Mouse (Mus musculus) liver, embryonic 15.5 days (tissue): ENCODE measurements around the gene Pih1d2. TPM values are rescaled to one million over a fixed set of nuclear protein-coding genes. Genes with fewer than 3 reads are reported as not detected.

Experiments used
- ATAC-seq: fragments of 200-750 bp; cut with Nextera tagmentation; 2 replicates; pipeline ENCODE4 v1.8.0; 2017; ENCODE audit warnings: moderate number of reproducible peaks, mild to moderate bottlenecking, moderate library complexity; ENCODE audit not compliant: insufficient read depth
- H3K27ac ChIP-seq: fragments of 300-500 bp; sonication (generic); replicated peaks from 2 replicates; pipeline ENCODE4 v1.5.1; 2015; ENCODE audit warnings: mild to moderate bottlenecking, inconsistent platforms
- H3K27me3 ChIP-seq: fragments of 300-500 bp; sonication (generic); 2 replicates; pipeline ENCODE4 v1.6.1; 2015; ENCODE audit warnings: mild to moderate bottlenecking, inconsistent platforms
- H3K36me3 ChIP-seq: fragments of 300-500 bp; sonication (generic); replicated peaks from 2 replicates; pipeline ENCODE4 v1.6.1; 2015; ENCODE audit warnings: moderate library complexity, mild to moderate bottlenecking, inconsistent platforms
- H3K4me1 ChIP-seq: fragments of 300-500 bp; sonication (generic); replicated peaks from 2 replicates; pipeline ENCODE4 v1.6.1; 2015; ENCODE audit warnings: inconsistent platforms
- H3K4me2 ChIP-seq: fragments of 300-500 bp; sonication (generic); 2 replicates; pipeline ENCODE4 v1.6.1; 2015; ENCODE audit warnings: moderate library complexity, mild to moderate bottlenecking, inconsistent platforms
- H3K4me3 ChIP-seq: fragments of 300-500 bp; sonication (generic); replicated peaks from 2 replicates; pipeline ENCODE4 v1.5.1; 2015; ENCODE audit warnings: mild to moderate bottlenecking, inconsistent platforms
- H3K9ac ChIP-seq: fragments of 300-500 bp; sonication (generic); 2 replicates; pipeline ENCODE4 v1.6.1; 2015; ENCODE audit warnings: moderate library complexity, mild to moderate bottlenecking, inconsistent platforms
- H3K9me3 ChIP-seq: fragments of 300-500 bp; sonication (generic); replicated peaks from 2 replicates; pipeline ENCODE4 v1.6.1; 2016; ENCODE audit warnings: inconsistent platforms
- WGBS: fragments of 180-500 bp; shearing (Covaris S2); methylation state at CpG from one replicate; pipeline ENCODE4 v1.1.7; 2015; ENCODE audit warnings: mixed read lengths; ENCODE audit not compliant: insufficient replicate concordance; 5-methylcytosine and 5-hydroxymethylcytosine counted together
- polyA plus RNA-seq: library from polyadenylated mRNA; unstranded; fragments of >200 nt; fragmentation: Nextera tagmentation; extraction: Ambion mirVana; gene quantifications from 2 replicates; pipeline ENCODE4 v1.2.1, GENCODE M21; 2015

Pih1d2 gene
- polyA plus RNA-seq = 0.75 and 1.0 TPM in 2 replicates

DNA sequence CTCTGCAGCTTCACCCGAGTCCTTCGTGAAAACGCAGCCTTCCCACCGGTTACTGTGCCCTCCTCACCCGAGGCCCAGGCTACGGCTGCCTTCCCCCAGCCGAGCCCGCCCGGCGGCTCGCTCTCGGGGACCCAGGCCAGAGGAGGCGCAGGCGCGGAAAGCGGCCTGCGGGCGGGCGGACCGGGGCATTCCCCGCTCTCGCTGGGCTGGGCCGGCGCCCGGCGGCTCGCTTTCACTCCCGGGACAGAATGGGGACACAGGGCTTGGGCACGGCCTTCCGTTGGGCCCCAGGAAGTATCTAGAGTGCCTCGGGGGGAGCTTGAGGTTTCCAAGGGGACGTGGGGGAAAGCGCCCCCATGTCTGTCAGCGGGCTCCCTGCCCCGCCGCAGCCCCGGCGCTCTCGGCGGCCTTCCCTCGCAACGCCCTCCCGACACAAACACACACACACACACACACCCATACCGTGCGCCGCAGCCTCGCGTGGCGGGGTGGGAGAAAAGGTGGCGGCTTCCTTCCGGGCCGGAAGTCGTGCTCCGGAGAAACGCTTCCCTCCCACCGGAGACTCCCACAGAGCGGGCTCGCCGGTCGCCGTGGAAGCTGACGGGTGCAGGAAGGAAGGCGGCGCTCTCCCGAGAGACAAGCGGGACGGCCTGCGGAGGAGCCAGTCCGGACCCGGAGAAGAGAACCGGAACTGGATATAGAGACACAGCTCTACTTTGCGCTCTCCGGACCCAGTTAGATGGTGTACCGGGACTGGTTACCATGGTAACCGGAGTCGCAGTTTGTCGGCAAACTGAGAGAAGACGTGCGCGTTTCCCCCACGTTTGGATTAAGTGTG lies at the start of gene Pih1d2, which contains the start of gene Nkapd1:
Gene Pih1d2 (plus strand): TSS at position 556 of the 838 bp plus-strand sequence.
Gene Nkapd1 (minus strand): TSS at position 699 of the 838 bp plus-strand sequence.
- Histone ChIP-seq H3K27ac (peak within 1 kb of the TSS; percentile 94), H3K9me3 (no peaks in the 10 kb centered on the region), H3K4me1 (peaks cover 21% of the 10 kb centered on the region), H3K9ac (peak within 1 kb of the TSS; percentile 93), H3K27me3 (no peaks in the 10 kb centered on the region), H3K4me2 (peak within 1 kb of the TSS; percentile 76), H3K4me3 (peak within 1 kb of the TSS; percentile 87), H3K36me3 (peaks cover 30% of the 10 kb centered on the region)
- WGBS = under 1% methylated on average over 81 of the region's 81 CpGs
- peak; percentile 91 for ATAC-seq

DNA sequence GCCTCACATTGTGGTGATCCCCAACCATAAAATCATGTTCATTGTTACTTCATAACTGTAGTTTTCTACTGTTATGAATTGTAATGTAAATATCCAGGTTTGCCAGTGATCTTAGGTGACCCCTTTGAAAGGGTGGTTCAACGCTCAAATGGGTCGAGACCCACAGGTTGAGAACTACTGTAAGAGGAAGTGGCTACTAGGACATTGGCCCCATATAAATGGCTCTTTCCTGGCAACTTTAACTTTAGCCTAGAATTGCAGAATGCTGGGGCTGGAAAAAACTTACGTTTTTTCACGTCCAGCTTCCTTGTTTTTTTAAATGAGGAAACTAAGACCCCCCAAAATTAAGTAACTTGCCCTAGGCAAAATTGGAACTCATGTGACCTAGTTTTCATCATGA lies 49.7 kb upstream of the Pih1d2 start:
- no peak overlapping the region for H3K4me2 ChIP-seq
- H3K27ac ChIP-seq = no peak overlapping the region
- no peak overlapping the region for H3K9ac ChIP-seq
- no peak overlapping the region for H3K4me3 ChIP-seq
- ATAC-seq = no peak
- H3K9me3 ChIP-seq = no peaks in the 10 kb centered on the region
- 45% methylated on average over 4 of the region's 4 CpGs for WGBS
- no peaks in the 10 kb centered on the region for H3K4me1 ChIP-seq
- H3K36me3 ChIP-seq = no peaks in the 10 kb centered on the region
- H3K27me3 ChIP-seq = no peaks in the 10 kb centered on the region

DNA sequence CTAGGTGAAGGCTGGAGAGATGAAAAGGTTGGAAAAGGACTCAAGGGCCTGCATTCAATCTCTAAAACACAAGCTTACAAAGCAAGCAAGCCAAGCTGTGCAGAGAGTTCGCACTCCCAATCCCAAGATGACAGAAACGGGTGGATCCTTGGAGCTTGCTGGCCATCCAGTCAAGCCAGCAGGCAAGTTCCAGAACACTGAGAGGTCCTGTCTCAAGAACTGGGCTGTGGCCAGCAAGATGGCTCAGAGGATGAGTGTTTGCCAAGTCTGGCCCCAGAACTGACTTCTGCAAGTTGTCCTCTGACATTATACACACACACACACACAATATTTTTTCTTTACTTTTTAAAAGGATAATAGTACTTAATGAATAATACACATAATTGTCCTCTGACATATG lies 49.2 kb upstream of the Pih1d2 start:
- ATAC-seq = no peak
- H3K36me3 ChIP-seq = no peaks in the 10 kb centered on the region
- 71% methylated on average over 2 of the region's 2 CpGs for WGBS
- H3K9ac ChIP-seq = no peak overlapping the region
- no peaks in the 10 kb centered on the region for H3K9me3 ChIP-seq
- no peak overlapping the region for H3K27ac ChIP-seq
- H3K27me3 ChIP-seq = no peaks in the 10 kb centered on the region
- H3K4me3 ChIP-seq = no peak overlapping the region
- H3K4me1 ChIP-seq = no peaks in the 10 kb centered on the region
- no peak overlapping the region for H3K4me2 ChIP-seq

DNA sequence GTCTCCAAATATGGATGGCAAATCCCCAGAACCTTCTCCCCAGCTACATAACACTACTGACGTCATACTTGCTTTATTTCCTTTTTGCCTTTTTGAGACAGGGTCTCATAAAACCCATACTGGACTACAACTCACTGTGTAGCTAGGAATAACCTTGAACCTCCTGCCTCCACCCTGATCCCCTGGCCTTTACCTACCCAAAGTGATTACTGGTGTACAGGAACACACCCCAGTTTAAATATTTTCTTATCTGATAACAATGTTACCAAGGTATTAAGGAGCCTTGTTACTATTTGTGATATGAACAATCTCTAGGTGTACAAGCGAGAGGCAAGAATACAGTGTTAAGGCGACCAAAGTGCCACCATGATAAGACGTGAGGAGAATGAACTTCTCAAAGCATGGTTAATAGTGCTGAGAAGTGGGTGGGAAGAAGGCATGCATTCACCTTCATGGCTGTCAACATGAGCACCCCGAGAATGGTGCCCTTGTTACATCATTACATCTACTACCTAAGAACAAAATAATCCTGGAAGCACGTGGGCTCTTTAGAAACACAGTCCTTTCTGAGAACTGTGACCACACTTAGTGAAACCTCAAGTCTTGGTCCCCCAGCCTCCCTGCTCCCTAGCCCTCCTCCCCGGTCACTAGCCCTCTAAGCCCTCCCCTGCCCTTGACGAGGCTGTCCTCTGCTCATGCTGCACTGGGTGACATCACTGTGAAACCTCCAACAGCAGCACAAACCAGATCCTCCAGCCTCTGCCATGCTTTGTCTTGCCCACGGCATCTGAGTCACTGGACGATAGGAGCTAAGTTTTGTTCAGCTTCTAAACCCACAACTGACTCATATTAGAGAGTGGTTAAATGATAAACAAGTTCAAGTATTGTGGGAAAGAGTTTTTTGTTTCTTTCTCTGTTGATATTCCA lies 47.3 kb upstream of the Pih1d2 start:
- no peak overlapping the region for H3K4me3 ChIP-seq
- no peaks in the 10 kb centered on the region for H3K27me3 ChIP-seq
- no peaks in the 10 kb centered on the region for H3K9me3 ChIP-seq
- H3K27ac ChIP-seq = no peak overlapping the region
- H3K4me1 ChIP-seq = no peaks in the 10 kb centered on the region
- H3K36me3 ChIP-seq = no peaks in the 10 kb centered on the region
- H3K9ac ChIP-seq = no peak overlapping the region
- H3K4me2 ChIP-seq = no peak overlapping the region
- 53% methylated on average over 10 of the region's 10 CpGs for WGBS
- no peak for ATAC-seq

DNA sequence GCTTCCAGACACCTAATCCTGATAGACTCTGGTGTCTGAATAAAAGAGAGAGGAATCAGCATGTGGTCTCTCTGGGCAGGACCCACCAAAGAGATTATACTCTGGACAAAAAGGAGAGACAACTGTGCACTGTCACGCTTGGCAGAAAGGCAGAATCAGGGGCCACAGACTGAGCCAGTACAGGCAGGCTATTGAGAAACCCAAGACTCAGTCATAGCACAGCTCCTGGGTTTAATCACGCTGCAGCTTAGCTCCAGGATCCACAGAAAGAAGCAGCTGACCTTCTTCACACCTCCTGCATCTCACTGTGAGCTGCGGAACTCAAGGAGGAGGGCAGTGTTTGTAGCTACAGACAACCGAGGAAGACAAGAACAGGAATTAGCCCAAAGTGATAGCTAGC lies 36.8 kb upstream of the Pih1d2 start:
- H3K9ac ChIP-seq = no peak overlapping the region
- WGBS = 37% methylated on average over 4 of the region's 4 CpGs
- H3K9me3 ChIP-seq = no peaks in the 10 kb centered on the region
- no peaks in the 10 kb centered on the region for H3K4me1 ChIP-seq
- H3K27ac ChIP-seq = no peak overlapping the region
- ATAC-seq = no peak
- H3K36me3 ChIP-seq = no peaks in the 10 kb centered on the region
- no peak overlapping the region for H3K4me2 ChIP-seq
- no peaks in the 10 kb centered on the region for H3K27me3 ChIP-seq
- H3K4me3 ChIP-seq = no peak overlapping the region

DNA sequence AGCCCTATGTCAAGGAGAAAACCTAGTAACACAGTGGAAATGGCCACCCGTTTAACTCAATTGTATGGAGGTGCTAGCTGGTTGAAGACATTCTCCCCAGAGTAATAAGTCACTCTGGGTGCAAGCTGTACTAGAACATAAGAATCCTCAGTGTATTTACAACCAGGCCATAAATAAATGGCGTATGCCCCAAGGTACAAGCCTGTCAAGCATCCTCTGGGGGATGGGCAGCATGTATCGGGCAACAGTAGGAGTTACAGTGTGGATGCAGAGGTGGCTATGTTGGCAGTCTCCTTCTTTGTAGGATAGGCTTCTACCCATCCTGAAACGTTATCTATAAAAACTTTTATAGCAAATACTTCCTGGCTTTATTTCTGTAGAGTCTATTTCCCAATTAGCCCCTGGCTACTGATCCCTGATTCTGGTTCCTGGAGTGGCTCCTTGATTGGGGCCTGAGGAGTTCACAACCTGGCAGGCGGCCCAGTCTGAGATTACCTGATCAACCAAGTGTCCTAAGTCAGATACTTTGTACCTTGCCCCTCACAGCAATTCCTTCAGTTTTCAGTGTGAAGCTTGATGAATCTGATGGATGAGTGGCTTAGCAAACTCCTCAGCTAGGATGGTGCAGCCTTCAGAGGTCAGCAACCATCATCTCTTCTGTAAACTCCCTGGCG lies 31.8 kb upstream of the Pih1d2 start:
- Histone ChIP-seq H3K27ac (no peak overlapping the region), H3K4me2 (no peak overlapping the region), H3K4me3 (no peak overlapping the region), H3K4me1 (peaks cover 6% of the 10 kb centered on the region), H3K9ac (no peak overlapping the region), H3K9me3 (no peaks in the 10 kb centered on the region), H3K36me3 (no peaks in the 10 kb centered on the region), H3K27me3 (no peaks in the 10 kb centered on the region)
- WGBS = 59% methylated on average over 6 of the region's 6 CpGs
- ATAC-seq = no peak

DNA sequence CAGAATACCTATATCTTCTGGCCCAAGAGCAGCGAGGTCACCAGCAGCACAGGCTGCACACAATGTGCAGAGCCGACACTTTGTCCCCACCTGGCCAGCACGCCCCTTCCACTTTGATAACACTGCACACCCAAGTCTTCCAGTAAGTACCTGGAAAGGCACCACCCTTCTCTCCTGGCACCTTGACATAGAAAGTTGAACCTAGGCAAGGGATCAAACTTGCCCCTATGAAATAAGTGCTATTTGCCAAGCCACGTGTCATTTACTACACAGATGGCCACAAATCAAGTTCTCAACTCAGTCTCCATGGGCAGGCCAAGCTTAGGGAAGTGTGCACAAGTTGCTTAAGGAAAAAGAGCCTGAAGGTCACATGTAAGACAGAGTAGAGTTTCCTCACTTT lies 30.2 kb upstream of the Pih1d2 start:
- Histone ChIP-seq H3K27ac (no peak overlapping the region), H3K4me1 (peaks cover 20% of the 10 kb centered on the region), H3K9me3 (no peaks in the 10 kb centered on the region), H3K36me3 (no peaks in the 10 kb centered on the region), H3K4me2 (no peak overlapping the region), H3K27me3 (no peaks in the 10 kb centered on the region), H3K9ac (no peak overlapping the region), H3K4me3 (no peak overlapping the region)
- WGBS = 49% methylated on average over 4 of the region's 4 CpGs
- ATAC-seq = no peak

DNA sequence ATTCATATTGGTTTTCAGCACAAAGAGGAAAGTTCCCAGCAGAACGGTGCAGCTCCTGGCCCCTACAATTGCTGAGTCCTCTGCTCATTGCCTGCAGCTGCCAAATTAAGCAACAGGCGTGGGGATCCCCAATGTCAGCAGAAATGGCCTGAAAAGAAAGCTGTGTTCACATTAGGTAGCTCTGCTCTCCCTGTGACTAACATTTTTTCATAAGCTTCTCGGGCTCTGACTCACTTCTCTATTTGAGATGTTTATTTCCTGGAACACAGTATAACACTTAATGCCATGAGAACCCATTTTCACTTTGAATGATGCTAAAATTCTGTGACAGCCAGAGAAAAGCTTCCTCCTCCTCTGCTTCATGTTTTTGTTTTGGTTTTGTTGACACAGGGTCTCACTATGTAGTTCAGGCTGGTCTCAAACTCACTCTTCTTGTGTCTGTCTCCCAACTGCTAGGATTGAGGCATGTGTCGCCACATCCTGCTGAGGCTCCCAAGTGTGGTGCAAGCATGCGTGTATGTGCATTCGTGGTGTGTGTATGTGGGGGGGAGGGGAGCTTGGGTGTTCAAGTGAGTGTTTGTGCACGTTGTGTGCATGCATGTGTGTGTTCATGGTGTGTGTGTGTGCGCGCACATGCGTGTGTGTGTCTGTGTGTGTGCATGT lies 26.1 kb upstream of the Pih1d2 start:
- Histone ChIP-seq H3K27me3 (no peaks in the 10 kb centered on the region), H3K4me2 (no peak overlapping the region), H3K36me3 (peaks cover 9% of the 10 kb centered on the region), H3K27ac (peak overlapping the region; percentile 19), H3K9ac (no peak overlapping the region), H3K9me3 (no peaks in the 10 kb centered on the region), H3K4me3 (no peak overlapping the region), H3K4me1 (peaks cover 25% of the 10 kb centered on the region)
- no peak for ATAC-seq
- WGBS = 53% methylated on average over 10 of the region's 10 CpGs

DNA sequence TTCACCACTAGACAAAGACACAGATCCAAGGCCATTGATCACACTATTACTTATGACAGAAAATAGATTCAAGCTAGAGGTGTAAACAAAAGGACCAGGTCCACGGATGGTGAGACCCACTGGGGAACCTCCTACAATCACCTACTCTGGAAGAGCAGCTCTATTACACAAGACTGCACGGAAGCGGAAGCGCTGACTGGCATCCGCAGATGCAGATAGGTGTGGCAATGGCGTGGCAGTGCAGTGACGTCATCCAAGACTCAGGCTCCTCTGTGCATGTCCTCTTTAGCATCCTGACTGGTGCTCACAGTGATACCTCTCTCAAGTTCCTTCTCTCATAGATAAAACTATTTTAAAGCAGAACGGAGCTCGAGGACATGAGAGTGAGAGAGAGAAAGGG lies 24.2 kb upstream of the Pih1d2 start:
- H3K4me2 ChIP-seq = no peak overlapping the region
- no peaks in the 10 kb centered on the region for H3K9me3 ChIP-seq
- 80% methylated on average over 9 of the region's 9 CpGs for WGBS
- 0 out of 2 replicates have a peak, but pooled peaks cover 19% of the 10 kb centered on the region for H3K4me1 ChIP-seq
- no peak overlapping the region for H3K4me3 ChIP-seq
- ATAC-seq = no peak
- H3K36me3 ChIP-seq = peaks cover 28% of the 10 kb centered on the region
- H3K9ac ChIP-seq = no peak overlapping the region
- no peaks in the 10 kb centered on the region for H3K27me3 ChIP-seq
- H3K27ac ChIP-seq = no peak overlapping the region

DNA sequence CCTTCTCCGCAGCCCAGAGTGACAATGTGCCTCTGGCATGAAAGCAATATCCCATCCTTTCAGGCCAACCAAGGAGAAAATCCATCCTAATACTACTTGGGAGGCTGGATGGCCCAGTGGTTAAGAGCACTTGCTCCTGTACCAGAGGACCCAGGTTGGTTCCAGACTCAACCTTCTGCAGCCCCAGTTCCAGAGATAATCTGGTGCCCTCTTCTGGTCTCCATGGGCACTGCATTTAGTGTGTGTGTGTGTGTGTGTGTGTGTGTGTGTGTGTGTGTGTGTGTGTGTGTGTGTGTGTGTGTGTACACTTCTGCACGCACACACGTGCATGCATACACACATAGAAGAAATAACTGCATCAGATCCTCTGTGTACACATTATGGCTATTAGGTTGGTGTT lies 23.6 kb upstream of the Pih1d2 start:
- no peak for ATAC-seq
- peaks cover 34% of the 10 kb centered on the region for H3K36me3 ChIP-seq
- no peaks in the 10 kb centered on the region for H3K9me3 ChIP-seq
- 58% methylated on average over 3 of the region's 3 CpGs for WGBS
- no peak overlapping the region for H3K4me3 ChIP-seq
- no peak overlapping the region; the same call in 1 of the 2 replicates for H3K27ac ChIP-seq
- no peak overlapping the region for H3K4me2 ChIP-seq
- no peaks in the 10 kb centered on the region for H3K27me3 ChIP-seq
- no peak overlapping the region for H3K9ac ChIP-seq
- H3K4me1 ChIP-seq = 0 out of 2 replicates have a peak, but pooled peaks cover 19% of the 10 kb centered on the region
